Mouse (Mus musculus): ENCODE data around the gene Gm20696.

GRCm38 (mm10) chr6:99525351-99525750 lies 141.2 kb downstream of the Gm20696 start:
- peak; percentile 52; the same call in 1 of the 2 replicates for TF ChIP-seq CTCF (IDR thresholded peaks at IDR 0.05; ENCODE audit: borderline replicate concordance, insufficient read depth, low read depth, low read length)
- TF ChIP-seq POLR2A (IDR thresholded peaks at IDR 0.05; ENCODE audit: borderline replicate concordance, insufficient read depth, low read length), result no peak

All from cerebellum, adult 2 months (tissue).